Mouse (Mus musculus) midbrain, embryonic 13.5 days (tissue): ENCODE results near the gene Snrpd3. TPM values are rescaled to one million over a fixed set of nuclear protein-coding genes. Genes with fewer than 3 reads are reported as not detected.
"Not testable (repeated sequence)": the region's sequence is repeated elsewhere in the genome, so short reads cannot be mapped to it uniquely, and the experiment has no call there.

Experiments
- ATAC-seq: fragments of 200-750 bp; cut with Nextera tagmentation; 2 replicates; pipeline ENCODE4 v1.8.0; 2017; ENCODE audit warnings: mild to moderate bottlenecking, moderate TSS enrichment, moderate library complexity
- H3K27ac ChIP-seq: fragments of 300-500 bp; sonication (generic); 2 replicates; pipeline ENCODE4 v1.5.1; 2015; ENCODE audit warnings: inconsistent platforms, mild to moderate bottlenecking, moderate library complexity
- H3K27me3 ChIP-seq: fragments of 300-500 bp; sonication (generic); 2 replicates; pipeline ENCODE4 v1.6.1; 2015; ENCODE audit warnings: mild to moderate bottlenecking, inconsistent platforms
- H3K36me3 ChIP-seq: fragments of 300-500 bp; sonication (generic); 2 replicates; pipeline ENCODE4 v1.6.1; 2015; ENCODE audit warnings: mild to moderate bottlenecking, inconsistent platforms
- H3K4me1 ChIP-seq: fragments of 300-500 bp; sonication (generic); replicated peaks from 2 replicates; pipeline ENCODE4 v1.6.1; 2015; ENCODE audit warnings: inconsistent platforms
- H3K4me2 ChIP-seq: fragments of 300-500 bp; sonication (generic); replicated peaks from 2 replicates; pipeline ENCODE4 v1.6.1; 2015; ENCODE audit warnings: moderate library complexity, mild to moderate bottlenecking, inconsistent platforms
- H3K4me3 ChIP-seq: fragments of 300-500 bp; sonication (generic); replicated peaks from 2 replicates; pipeline ENCODE4 v1.5.1; 2015; ENCODE audit warnings: mild to moderate bottlenecking, inconsistent platforms
- H3K9ac ChIP-seq: fragments of 300-500 bp; sonication (generic); replicated peaks from 2 replicates; pipeline ENCODE4 v1.6.1; 2015; ENCODE audit warnings: mild to moderate bottlenecking, inconsistent platforms
- H3K9me3 ChIP-seq: fragments of 300-500 bp; sonication (generic); 2 replicates; pipeline ENCODE4 v1.6.1; 2016; ENCODE audit warnings: mild to moderate bottlenecking, inconsistent platforms
- WGBS: fragments of 180-500 bp; shearing (Covaris S2); methylation state at CpG from one replicate; pipeline ENCODE4 v1.1.7; 2015; 5-methylcytosine and 5-hydroxymethylcytosine counted together
- polyA plus RNA-seq: library from polyadenylated mRNA; unstranded; fragments of >200 nt; fragmentation: Nextera tagmentation; extraction: Ambion mirVana; gene quantifications from 2 replicates; pipeline ENCODE4 v1.2.1, GENCODE M21; 2015

Gene Snrpd3
- polyA plus RNA-seq, 1 experiment from 2014 or later, result 167 TPM

DNA sequence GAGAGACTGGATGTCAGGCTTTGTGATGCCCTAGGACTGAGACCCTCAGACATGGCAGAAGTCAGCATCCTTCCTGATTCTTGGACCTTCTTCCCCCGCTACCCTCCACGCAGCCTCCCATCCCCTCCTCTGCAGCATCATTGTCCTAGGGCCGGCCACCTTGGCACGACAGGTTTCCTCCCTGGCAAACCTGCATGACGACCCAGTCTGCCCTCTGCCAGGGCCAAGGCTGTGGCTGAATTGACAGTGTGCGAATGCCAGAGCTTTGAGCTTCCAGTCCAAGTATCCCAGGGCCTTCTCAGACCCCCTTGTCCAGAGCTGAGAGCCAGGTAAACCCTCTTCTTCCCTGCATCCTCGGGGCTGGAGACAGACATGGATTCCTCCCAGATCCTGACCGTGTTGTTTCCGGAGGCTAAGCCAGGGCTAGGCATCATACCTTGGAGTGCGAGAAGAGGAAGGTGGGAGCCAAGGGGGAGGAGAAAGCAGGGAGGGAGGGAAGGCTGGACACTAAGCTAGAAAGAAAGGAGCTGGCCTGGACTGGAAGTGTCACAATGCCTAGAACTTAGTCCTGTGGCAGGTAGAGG lies 43.8 kb downstream of the Snrpd3 start, which contains the start of gene Ggt1:
Ggt1 (plus strand) TSS at position 534 of the 584 bp plus-strand sequence.
- Histone ChIP-seq H3K4me3 (peak within 1 kb of the TSS; percentile 70), H3K4me2 (peak within 1 kb of the TSS; percentile 89), H3K4me1 (peaks cover 37% of the 10 kb centered on the region), H3K9ac (peak within 1 kb of the TSS; percentile 86), H3K36me3 (peaks cover 9% of the 10 kb centered on the region), H3K27ac (peak within 1 kb of the TSS; percentile 93), H3K9me3 (no peaks in the 10 kb centered on the region), H3K27me3 (peaks cover 19% of the 10 kb centered on the region)
- ATAC-seq, result no peak
- WGBS, result 45% methylated on average over 10 of the region's 10 CpGs

DNA sequence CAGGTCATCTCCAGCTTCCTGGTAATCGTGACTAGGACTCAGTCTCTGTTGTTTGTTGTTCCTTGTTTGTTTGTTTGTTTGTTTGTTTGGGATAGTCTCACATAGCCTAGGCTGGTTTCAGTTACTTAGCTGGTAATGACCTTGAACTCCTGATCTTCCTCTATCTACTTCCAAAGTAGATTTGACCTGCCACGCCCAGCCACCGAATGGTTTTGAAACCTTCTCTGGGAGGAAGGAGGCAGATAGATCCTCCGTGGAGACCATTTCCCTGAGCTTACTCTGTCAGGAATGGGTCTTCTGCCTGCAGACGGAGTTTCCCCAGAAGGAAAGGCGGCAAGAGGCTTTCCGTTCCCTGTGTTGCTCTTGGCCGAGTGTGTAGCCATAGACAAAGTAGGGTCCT lies 45.2 kb downstream of the Snrpd3 start:
- Histone ChIP-seq H3K27ac (no peak overlapping the region), H3K4me3 (no peak overlapping the region), H3K9me3 (no peaks in the 10 kb centered on the region), H3K36me3 (no peaks in the 10 kb centered on the region), H3K9ac (no peak overlapping the region), H3K4me1 (peaks cover 23% of the 10 kb centered on the region), H3K4me2 (no peak overlapping the region), H3K27me3 (peaks cover 19% of the 10 kb centered on the region)
- WGBS, result 88% methylated on average over 8 of the region's 8 CpGs
- ATAC-seq, result no peak

DNA sequence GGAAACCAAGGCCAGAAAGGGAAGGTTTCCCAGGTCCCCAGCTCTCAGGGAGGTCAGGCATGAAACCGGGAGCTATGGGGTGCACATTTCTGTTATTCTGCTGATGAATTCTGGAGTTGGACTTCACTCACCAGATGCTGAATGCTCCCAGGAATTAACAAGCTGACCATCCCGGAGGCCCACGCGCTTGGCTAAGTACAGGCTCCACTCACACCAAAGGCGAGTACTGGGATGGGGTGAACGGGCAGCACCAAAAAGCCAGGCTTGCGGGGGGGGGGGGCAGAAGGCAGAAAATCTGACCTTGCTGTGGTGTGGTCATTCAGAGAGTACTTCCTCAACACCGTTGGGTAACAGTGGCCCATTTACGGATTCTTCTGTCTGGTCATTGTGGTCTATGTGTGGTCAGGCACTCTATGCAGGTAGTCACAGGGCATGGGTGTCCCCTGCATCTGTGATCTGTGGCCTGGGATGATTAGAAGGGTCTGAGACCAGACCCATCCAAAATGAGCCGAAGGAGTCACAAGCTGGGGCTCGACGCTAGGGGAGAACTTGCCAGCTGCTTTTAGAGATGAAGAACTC lies 47.4 kb downstream of the Snrpd3 start:
- Histone ChIP-seq H3K27ac (no peak overlapping the region), H3K9me3 (no peaks in the 10 kb centered on the region), H3K36me3 (no peaks in the 10 kb centered on the region), H3K27me3 (peaks cover 26% of the 10 kb centered on the region), H3K9ac (no peak overlapping the region), H3K4me3 (no peak overlapping the region), H3K4me1 (peaks cover 11% of the 10 kb centered on the region), H3K4me2 (no peak overlapping the region)
- ATAC-seq, result no peak
- WGBS, result 87% methylated on average over 12 of the region's 12 CpGs

DNA sequence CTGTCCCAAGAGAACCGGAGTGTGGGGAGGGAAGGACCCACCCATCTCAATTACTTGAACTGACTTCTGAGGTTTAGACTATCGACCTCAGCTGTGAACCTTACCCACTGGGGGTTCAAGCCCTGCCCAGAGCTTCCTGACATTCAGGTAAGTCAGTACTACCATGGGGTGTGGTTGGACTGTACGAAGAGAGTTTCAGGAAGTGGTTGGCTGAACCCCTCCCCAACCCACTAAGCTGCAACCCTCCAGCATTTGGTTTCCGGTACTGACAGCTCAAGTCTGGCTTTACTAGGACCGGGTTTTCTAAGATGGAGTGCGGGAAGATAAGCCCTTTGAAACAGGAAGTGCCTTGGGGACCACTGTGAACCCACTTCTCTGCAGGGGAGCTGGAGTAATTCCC lies 48.1 kb downstream of the Snrpd3 start:
- Histone ChIP-seq H3K4me2 (no peak overlapping the region), H3K27me3 (peaks cover 26% of the 10 kb centered on the region), H3K9ac (no peak overlapping the region), H3K9me3 (no peaks in the 10 kb centered on the region), H3K4me3 (no peak overlapping the region), H3K36me3 (no peaks in the 10 kb centered on the region), H3K27ac (no peak overlapping the region), H3K4me1 (peaks cover 8% of the 10 kb centered on the region)
- no peak for ATAC-seq
- WGBS, result 86% methylated on average over 6 of the region's 6 CpGs

DNA sequence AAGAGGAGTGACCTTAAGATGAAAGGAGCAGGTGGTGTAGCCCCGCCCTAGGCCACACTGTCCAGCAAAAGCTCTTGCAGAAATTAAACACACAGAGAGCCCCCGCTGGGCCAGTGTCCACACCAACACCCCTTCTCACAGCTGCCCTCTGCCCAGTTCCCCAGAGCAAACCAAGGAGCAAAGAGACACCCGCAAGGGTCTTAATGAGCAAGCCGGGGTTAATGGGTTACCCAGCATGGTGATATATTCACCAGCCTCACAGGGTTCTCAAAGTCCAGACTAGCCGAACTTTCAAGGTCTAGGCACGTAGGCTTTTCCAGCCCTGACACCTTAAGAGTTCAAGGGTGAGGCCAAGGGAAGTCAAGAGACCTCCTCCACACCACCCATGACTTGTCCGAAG lies 48.6 kb downstream of the Snrpd3 start:
- Histone ChIP-seq H3K9ac (no peak overlapping the region), H3K4me2 (no peak overlapping the region), H3K36me3 (no peaks in the 10 kb centered on the region), H3K27ac (no peak overlapping the region), H3K27me3 (peaks cover 22% of the 10 kb centered on the region), H3K4me3 (no peak overlapping the region), H3K4me1 (0 out of 2 replicates have a peak, but pooled peaks cover 4% of the 10 kb centered on the region), H3K9me3 (no peaks in the 10 kb centered on the region)
- no peak for ATAC-seq
- 83% methylated on average over 7 of the region's 7 CpGs for WGBS

DNA sequence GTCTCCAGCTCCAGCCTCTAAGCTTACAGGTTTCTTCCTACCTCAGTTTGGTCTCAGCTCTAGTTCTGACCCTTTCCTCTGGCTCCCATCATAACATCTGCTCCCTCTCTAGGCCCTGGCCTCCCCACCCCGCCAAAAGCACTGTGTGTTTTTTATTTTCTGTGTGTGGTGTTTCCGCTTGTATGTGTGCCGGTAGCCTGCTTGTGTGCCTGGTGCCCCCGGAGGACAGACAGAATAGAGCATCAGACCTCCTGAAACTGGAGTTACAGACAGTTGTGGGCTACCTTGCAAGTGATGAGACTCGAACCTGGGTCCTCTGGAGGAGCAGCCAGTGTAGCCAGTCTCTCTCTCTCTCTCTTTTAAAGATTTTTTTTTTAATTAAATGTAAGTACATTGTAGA lies 49.0 kb downstream of the Snrpd3 start:
- no peaks in the 10 kb centered on the region for H3K36me3 ChIP-seq
- WGBS, result 92% methylated on average over 5 of the region's 5 CpGs
- ATAC-seq, result no peak

DNA sequence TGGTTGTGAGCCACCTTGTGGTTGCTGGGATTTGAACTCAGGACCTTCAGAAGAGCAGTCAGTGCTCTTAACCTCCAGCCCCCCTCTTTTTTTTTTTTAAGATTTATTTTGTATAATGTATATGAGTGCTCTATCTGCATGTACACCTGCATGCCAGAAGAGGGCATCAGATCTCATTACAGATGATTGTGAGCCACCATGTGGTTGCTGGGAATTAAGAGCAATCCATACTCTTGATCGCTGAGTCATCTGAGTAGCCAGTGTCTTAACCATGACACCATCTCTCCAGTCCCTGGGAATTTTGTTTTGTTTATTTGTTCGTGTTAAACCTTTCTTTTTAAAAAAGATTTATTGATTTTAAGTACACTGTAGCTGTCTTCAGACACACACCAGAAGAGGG lies 49.4 kb downstream of the Snrpd3 start:
- H3K36me3 ChIP-seq, H3K4me1 ChIP-seq, H3K4me3 ChIP-seq, H3K4me2 ChIP-seq, H3K9me3 ChIP-seq, H3K27ac ChIP-seq, ATAC-seq, H3K9ac ChIP-seq: not testable (repeated sequence)
- WGBS, result 90% methylated on average over 2 of the region's 2 CpGs
- H3K27me3 ChIP-seq, result peaks cover 14% of the 10 kb centered on the region

More for the DNA sequence above, 49.0 kb downstream of the Snrpd3 start:
- no peak overlapping the region for H3K27ac ChIP-seq
- no peaks in the 10 kb centered on the region for H3K9me3 ChIP-seq
- H3K4me2 ChIP-seq, result no peak overlapping the region
- no peak overlapping the region for H3K9ac ChIP-seq
- H3K4me3 ChIP-seq, result no peak overlapping the region
- no peaks in the 10 kb centered on the region for H3K4me1 ChIP-seq
- peaks cover 18% of the 10 kb centered on the region for H3K27me3 ChIP-seq

DNA sequence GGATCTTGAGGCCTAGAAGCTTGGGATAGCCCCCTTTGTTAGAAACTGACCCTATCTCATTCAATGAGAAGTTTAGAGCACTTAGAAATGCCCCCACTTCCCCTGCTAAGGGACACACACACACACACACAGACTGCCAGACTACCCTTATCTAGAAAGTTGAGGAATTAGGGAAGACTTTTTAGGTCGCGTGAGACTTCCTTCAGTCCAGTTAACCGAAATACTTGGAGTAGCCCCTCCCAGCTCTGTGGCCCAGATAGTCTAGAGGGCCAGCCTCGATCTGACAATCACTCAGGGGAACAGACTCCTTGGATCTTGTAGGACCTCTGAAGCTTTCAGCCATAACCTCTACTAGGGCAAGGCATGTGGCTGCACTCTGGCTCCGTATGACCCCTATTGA lies 50.7 kb downstream of the Snrpd3 start:
- Histone ChIP-seq H3K27ac (no peak overlapping the region), H3K9me3 (no peaks in the 10 kb centered on the region), H3K36me3 (no peaks in the 10 kb centered on the region), H3K27me3 (peaks cover 7% of the 10 kb centered on the region; the same call in 1 of the 2 replicates), H3K4me1 (no peaks in the 10 kb centered on the region), H3K4me2 (no peak overlapping the region), H3K4me3 (no peak overlapping the region), H3K9ac (no peak overlapping the region)
- no peak for ATAC-seq
- 39% methylated on average over 5 of the region's 5 CpGs for WGBS

DNA sequence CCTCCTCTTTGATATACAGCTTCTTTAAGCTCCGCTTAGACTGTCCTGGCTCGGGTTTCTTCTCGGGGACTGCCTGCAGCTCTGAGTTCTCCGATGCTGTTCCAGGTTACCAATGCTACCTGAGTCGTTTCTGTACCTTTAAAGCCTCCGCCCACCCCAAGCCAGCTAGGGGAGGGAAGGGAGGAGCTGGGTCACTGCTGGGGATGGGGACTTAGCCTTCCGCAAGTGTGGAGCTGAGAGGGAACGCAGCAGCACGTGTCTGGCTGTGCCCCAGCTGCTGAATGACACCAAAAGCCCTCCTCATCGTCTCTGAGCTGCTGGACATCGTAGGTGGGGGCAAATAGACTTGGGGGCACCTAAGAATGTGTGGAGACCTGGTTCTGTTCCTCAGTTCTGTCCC lies 51.1 kb downstream of the Snrpd3 start:
- WGBS, result 7% methylated on average over 11 of the region's 11 CpGs
- H3K9ac ChIP-seq, result no peak overlapping the region
- no peaks in the 10 kb centered on the region for H3K9me3 ChIP-seq
- H3K4me2 ChIP-seq, result no peak overlapping the region
- H3K4me3 ChIP-seq, result no peak overlapping the region
- H3K36me3 ChIP-seq, result no peaks in the 10 kb centered on the region
- H3K4me1 ChIP-seq, result no peaks in the 10 kb centered on the region
- H3K27me3 ChIP-seq, result peaks cover 7% of the 10 kb centered on the region; the same call in 1 of the 2 replicates
- no peak for ATAC-seq
- no peak overlapping the region for H3K27ac ChIP-seq

DNA sequence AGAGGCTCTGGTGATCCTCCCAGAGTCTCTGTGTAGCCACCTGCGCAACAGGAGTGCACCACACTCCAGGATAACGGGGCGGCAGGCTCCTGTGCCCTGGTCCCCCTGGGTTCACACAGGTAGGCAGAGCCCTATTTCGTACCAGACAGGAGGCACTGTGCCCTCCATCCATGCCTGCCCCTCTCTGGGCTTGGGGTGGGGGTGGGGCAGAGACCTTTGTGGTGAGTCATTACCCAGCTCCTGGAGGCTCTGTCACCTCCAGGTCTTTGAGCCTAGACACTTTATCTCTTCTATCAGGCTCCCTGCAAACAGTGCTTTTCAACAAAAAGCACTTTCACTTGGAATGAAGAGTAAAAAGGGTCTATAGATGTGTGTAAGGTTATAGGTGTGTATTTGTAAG lies 51.5 kb downstream of the Snrpd3 start:
- Histone ChIP-seq H3K4me3 (no peak overlapping the region), H3K27me3 (peaks cover 7% of the 10 kb centered on the region; the same call in 1 of the 2 replicates), H3K36me3 (no peaks in the 10 kb centered on the region), H3K9me3 (no peaks in the 10 kb centered on the region), H3K27ac (no peak overlapping the region), H3K4me1 (no peaks in the 10 kb centered on the region), H3K9ac (no peak overlapping the region), H3K4me2 (no peak overlapping the region)
- WGBS, result 10% methylated on average over 4 of the region's 4 CpGs
- 0 out of 2 replicates have a peak, but pooled peaks have one; percentile 21 for ATAC-seq

DNA sequence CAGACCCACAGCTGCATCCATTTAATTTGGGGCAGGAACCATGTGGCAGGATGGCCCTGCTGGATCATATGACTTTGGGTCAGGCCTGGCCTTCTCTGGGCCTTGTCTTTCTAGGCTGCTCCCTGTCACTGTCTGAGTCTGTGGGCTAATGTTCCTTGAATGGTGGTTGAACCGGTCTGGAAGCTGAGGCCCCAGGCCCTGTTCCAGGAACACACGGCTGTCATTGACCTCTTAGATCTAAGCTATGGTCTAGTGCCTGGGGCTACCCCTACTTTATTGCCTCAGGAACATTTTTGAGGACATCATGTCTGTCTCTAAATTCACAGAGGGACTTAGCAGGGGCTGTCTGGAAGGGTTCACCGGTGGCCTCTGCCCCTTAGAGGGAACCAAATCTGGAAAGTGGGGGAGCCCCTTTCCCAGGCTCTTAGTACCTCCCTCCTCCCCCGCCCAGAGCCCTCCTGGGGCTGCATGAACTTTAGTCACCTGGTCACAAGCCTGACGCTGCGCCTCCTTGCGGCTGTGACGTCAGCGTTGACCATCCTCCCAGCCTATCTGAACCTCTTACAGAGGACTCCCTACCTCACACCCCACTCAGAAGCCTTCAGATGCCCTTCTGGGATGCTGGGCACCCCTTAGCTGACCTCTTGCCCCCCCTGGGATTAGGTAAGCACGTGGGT lies 53.8 kb downstream of the Snrpd3 start:
- no peak overlapping the region for H3K9ac ChIP-seq
- no peaks in the 10 kb centered on the region for H3K4me1 ChIP-seq
- ATAC-seq, result no peak
- 31% methylated on average over 10 of the region's 10 CpGs for WGBS
- no peak overlapping the region for H3K4me3 ChIP-seq
- H3K27ac ChIP-seq, result no peak overlapping the region
- no peaks in the 10 kb centered on the region for H3K9me3 ChIP-seq
- H3K36me3 ChIP-seq, result no peaks in the 10 kb centered on the region
- peaks cover 7% of the 10 kb centered on the region; the same call in 1 of the 2 replicates for H3K27me3 ChIP-seq
- H3K4me2 ChIP-seq, result no peak overlapping the region

DNA sequence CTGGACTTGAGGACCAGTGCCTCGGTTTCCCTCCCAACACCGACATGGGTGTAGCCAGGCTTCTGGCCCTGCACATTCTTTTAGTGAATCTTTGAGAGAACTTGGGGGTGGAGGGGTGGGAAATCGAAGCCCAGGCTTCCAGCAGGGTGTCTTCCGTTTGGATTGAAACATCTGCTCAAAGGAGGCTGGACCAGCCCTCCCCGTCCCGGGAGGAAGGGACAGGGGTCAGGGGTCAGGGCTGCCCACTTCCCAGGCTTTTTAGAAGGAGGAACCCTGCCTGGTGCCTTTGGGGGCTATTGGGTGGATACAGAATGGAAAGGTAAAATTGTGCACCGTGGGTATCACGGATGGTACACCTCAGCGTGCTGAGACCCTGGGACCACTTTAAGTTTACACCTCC lies 54.6 kb downstream of the Snrpd3 start:
- Histone ChIP-seq H3K27ac (no peak overlapping the region), H3K36me3 (no peaks in the 10 kb centered on the region), H3K9me3 (no peaks in the 10 kb centered on the region), H3K9ac (no peak overlapping the region), H3K4me2 (no peak overlapping the region), H3K4me1 (no peaks in the 10 kb centered on the region), H3K27me3 (peaks cover 7% of the 10 kb centered on the region; the same call in 1 of the 2 replicates), H3K4me3 (no peak overlapping the region)
- no peak for ATAC-seq
- 40% methylated on average over 9 of the region's 9 CpGs for WGBS
